Mouse (Mus musculus) liver, adult 2 months (tissue): ENCODE measurements at regions not wholly inside any gene's neighbourhood (a gene's known extent, or its start where the extent isn't known, plus 50 kb on each side); places are given as distances from the start of the nearest gene placed in this dataset.

Experiments used
- DNase-seq: peaks from one replicate; pipeline ENCODE4 v3.0.0-alpha.2; 2011; ENCODE audit warnings: low read depth, low spot score; ENCODE audit errors: extremely low read depth
- H3K27ac ChIP-seq: fragments of 200-500 bp; replicated peaks from 2 replicates; pipeline ENCODE4 v1.5.1; 2012; ENCODE audit warnings: low read depth, mild to moderate bottlenecking, control low read depth, inconsistent platforms, low read length; ENCODE audit not compliant: insufficient read depth
- H3K27me3 ChIP-seq: fragments of 200-500 bp; 2 replicates; pipeline ENCODE4 v1.6.1; 2012; ENCODE audit warnings: mild to moderate bottlenecking, moderate library complexity, low read length, inconsistent platforms; ENCODE audit not compliant: control insufficient read depth, insufficient read depth
- H3K36me3 ChIP-seq: fragments of 200-500 bp; 2 replicates; pipeline ENCODE4 v1.6.1; 2012; ENCODE audit warnings: low read length, inconsistent platforms; ENCODE audit not compliant: control insufficient read depth, insufficient read depth
- H3K4me1 ChIP-seq: fragments of 200-500 bp; 2 replicates; pipeline ENCODE4 v1.6.1; 2011; ENCODE audit warnings: low read length; ENCODE audit not compliant: control insufficient read depth, insufficient read depth
- H3K4me3 ChIP-seq: fragments of 200-500 bp; 2 replicates; pipeline ENCODE4 v1.5.1; 2011; ENCODE audit warnings: low read depth, mild to moderate bottlenecking, control low read depth, low read length, moderate library complexity; ENCODE audit not compliant: insufficient read depth
- H3K79me2 ChIP-seq: fragments of 200-500 bp; 2 replicates; pipeline ENCODE4 v1.6.1; 2012; ENCODE audit warnings: inconsistent platforms, mild to moderate bottlenecking, low read length, moderate library complexity; ENCODE audit not compliant: control insufficient read depth, insufficient read depth
- H3K9ac ChIP-seq: fragments of 200-500 bp; 2 replicates; pipeline ENCODE4 v1.6.1; 2012; ENCODE audit warnings: low read depth, mild to moderate bottlenecking, control low read depth, inconsistent platforms, low read length
- CTCF ChIP-seq: fragments of 200-500 bp; IDR thresholded peaks from 2 replicates; pipeline ENCODE4 v1.5.1; 2011; ENCODE audit warnings: low read depth, low read length, control low read depth
- POLR2A ChIP-seq: fragments of 200-500 bp; IDR thresholded peaks from 2 replicates; pipeline ENCODE4 v1.6.1; 2011; ENCODE audit warnings: low read length, control low read depth; ENCODE audit not compliant: insufficient read depth; ENCODE audit errors: extremely low read depth
- WGBS: fragments of 180-500 bp; shearing (Covaris S2); methylation state at CpG from one replicate; pipeline ENCODE4 v1.1.7; 2018; 5-methylcytosine and 5-hydroxymethylcytosine counted together

DNA sequence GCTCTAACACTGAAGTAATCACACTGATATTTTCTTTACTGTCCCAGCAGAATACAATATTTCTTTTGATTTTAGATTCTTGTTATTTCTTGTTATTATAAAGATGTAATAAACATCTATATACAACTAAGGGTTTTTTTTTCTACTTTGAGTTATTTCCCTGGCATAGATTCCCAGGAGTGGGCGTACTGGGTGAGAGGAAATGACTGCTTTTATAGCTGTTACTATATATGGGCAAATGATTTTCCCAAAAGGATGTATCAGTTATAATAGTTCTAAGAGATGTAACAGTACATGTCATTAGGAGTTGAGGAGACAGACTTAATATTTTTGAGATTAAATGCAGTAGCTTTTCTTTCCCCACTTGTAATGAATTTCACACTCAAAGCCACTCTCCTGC, 109.6 kb downstream of the E030025P04Rik start:
- Histone ChIP-seq H3K27ac (no peak overlapping the region), H3K27me3 (0 out of 2 replicates have a peak, but pooled peaks cover 2% of the 10 kb centered on the region), H3K36me3 (no peaks in the 10 kb centered on the region), H3K4me1 (no peaks in the 10 kb centered on the region), H3K79me2 (no peaks in the 10 kb centered on the region), H3K4me3 (no peak overlapping the region), H3K9ac (no peak overlapping the region)
- TF ChIP-seq POLR2A, result no peak
- no peak for TF ChIP-seq CTCF
- 72% methylated on average over 1 of the region's 1 CpGs for WGBS
- no peak for DNase-seq

DNA sequence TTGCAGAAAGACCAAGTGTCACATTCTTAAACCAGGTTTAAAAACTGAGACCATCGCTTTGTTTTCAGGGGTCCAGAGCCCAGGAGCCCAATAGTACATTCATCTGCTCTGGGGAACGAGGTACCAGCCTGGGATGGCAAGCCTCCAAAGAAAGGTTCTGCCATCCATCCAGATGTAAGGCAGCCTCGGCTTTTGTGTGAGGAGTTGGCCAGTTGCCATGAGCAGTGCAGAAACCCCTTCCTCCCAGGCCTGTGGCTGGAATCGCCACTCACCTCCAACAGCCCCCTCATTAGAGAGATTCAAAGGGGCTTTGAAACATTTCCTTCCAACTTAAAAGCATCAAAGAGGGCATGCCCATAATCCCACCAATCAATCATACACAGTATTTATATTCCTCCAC, 110.1 kb downstream of the E030025P04Rik start:
- Histone ChIP-seq H3K9ac (no peak overlapping the region), H3K36me3 (no peaks in the 10 kb centered on the region), H3K4me3 (no peak overlapping the region), H3K4me1 (no peaks in the 10 kb centered on the region), H3K79me2 (no peaks in the 10 kb centered on the region), H3K27ac (no peak overlapping the region), H3K27me3 (0 out of 2 replicates have a peak, but pooled peaks cover 2% of the 10 kb centered on the region)
- TF ChIP-seq POLR2A, result no peak
- no peak for TF ChIP-seq CTCF
- WGBS, result 75% methylated on average over 4 of the region's 4 CpGs
- DNase-seq, result no peak

DNA sequence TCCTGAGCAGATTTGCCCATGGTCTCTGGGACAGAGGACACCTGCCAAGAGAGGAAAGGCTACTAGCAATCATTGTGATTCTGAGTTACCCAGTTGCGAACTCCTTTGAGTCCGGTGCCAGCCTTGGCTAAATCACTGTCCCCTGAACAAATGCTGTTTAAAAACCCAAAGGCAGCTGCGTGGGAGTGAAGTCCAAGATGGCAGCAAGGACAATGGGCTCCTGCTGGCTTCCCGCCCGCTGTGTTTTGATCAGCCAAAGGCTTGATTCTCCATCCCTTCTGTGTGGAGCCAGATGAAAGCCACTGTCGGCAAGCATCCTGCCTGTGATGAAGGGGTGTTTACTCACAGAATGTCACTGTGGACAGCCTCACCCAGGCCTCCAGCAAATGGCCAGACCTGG, 111.4 kb downstream of the E030025P04Rik start:
- no peaks in the 10 kb centered on the region for H3K36me3 ChIP-seq
- WGBS, result 80% methylated on average over 6 of the region's 6 CpGs
- H3K27ac ChIP-seq, result no peak overlapping the region
- no peaks in the 10 kb centered on the region for H3K79me2 ChIP-seq
- H3K4me3 ChIP-seq, result no peak overlapping the region
- TF ChIP-seq POLR2A (no peak), CTCF (no peak)
- DNase-seq, result no peak
- H3K4me1 ChIP-seq, result no peaks in the 10 kb centered on the region
- no peak overlapping the region for H3K9ac ChIP-seq
- H3K27me3 ChIP-seq, result no peaks in the 10 kb centered on the region

DNA sequence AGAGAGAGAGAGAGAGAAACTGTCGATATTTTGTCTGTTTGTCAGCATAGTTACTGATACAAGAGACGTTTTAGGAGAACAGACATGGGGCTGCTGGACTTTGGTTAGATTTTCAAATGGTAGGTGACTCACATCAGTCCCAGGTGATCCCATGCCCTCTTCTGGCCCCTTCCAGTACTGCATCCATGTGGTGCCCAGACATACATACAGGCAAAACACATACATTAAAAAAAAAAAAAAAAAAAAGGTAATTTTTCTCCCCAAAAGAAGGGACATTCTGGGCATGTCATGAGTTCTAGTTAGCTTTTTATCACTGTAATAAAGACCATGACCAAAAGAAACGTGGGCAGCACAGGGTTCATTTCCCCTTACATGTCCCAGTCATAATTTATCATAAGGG, 110.3 kb downstream of the Axin2 start:
- Histone ChIP-seq H3K27me3 (no peaks in the 10 kb centered on the region), H3K36me3 (no peaks in the 10 kb centered on the region), H3K4me1 (no peaks in the 10 kb centered on the region), H3K79me2 (no peaks in the 10 kb centered on the region), H3K27ac (no peak overlapping the region), H3K4me3 (no peak overlapping the region), H3K9ac (no peak overlapping the region)
- TF ChIP-seq POLR2A (no peak), CTCF (peak; percentile 73)
- DNase-seq, result peak; percentile 59
- 10% methylated on average over 3 of the region's 3 CpGs for WGBS

DNA sequence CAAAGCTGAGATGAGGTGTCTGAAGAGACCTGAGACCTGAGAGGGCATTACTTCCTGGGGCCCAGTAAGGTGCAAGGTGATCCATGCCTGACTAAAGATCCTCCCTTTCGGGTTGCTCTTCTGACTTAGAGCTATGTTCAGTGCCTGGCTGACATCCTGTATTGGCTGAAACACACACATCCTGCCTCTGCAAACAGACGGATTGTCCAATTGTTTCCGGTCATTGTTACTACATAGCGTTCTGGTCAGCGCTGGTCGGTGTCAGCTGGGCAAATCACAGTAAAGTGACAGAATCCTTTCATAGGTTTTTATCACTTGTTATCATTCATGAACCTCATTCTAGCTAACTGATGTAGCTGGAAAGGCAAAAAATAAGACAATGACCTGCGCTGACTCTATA, 109.7 kb downstream of the Axin2 start:
- TF ChIP-seq POLR2A (no peak), CTCF (no peak)
- H3K27ac ChIP-seq, result no peak overlapping the region
- H3K4me3 ChIP-seq, result no peak overlapping the region
- no peak for DNase-seq
- no peak overlapping the region for H3K9ac ChIP-seq
- no peaks in the 10 kb centered on the region for H3K27me3 ChIP-seq
- no peaks in the 10 kb centered on the region for H3K4me1 ChIP-seq
- H3K79me2 ChIP-seq, result no peaks in the 10 kb centered on the region
- 53% methylated on average over 7 of the region's 7 CpGs for WGBS
- H3K36me3 ChIP-seq, result no peaks in the 10 kb centered on the region

DNA sequence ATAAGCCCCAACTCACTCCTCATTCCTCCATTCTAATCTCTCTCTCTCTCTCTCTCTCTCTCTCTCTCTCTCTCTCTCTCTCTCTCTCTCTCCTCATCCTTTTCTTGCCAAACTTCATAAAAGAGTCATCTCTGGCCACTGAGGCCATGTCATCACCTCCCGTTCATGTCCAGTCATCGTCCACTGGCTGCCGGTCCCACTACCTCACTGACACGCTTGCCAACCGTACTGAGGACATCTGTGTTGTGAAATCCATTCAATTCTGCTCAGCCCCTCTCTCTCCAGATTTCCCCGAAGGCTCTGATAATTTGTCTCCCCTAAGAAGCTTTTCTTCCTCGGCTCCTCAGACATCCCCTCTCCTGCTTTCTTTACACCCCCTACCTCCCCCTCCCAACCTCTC, 94.7 kb downstream of the Axin2 start:
- Histone ChIP-seq H3K36me3 (no peaks in the 10 kb centered on the region), H3K9ac (no peak overlapping the region), H3K27me3 (no peaks in the 10 kb centered on the region), H3K4me3 (no peak overlapping the region), H3K4me1 (no peaks in the 10 kb centered on the region), H3K79me2 (no peaks in the 10 kb centered on the region), H3K27ac (no peak overlapping the region)
- TF ChIP-seq POLR2A (no peak), CTCF (no peak)
- 25% methylated on average over 7 of the region's 7 CpGs for WGBS
- DNase-seq, result peak; percentile 69
